Mouse (Mus musculus) leukemia stem cell, adult 10-12 weeks (primary cell): ENCODE measurements around the gene Frrs1l. TPM values are rescaled to one million over a fixed set of nuclear protein-coding genes. Genes with fewer than 3 reads are reported as not detected.

Experiments used
- polyA plus RNA-seq: library from polyadenylated mRNA; stranded (reverse); fragments of >175 nt; gene quantifications from 2 replicates; pipeline ENCODE4 v1.2.3, GENCODE M21; 2012; ENCODE audit warnings: low replicate concordance

Gene Frrs1l
- 0.02 TPM in 1 of 2 replicates, not detected in the other for polyA plus RNA-seq

GRCm38 (mm10) chr4:56990215-56990584, at the start of gene Frrs1l:
Frrs1l (minus strand) TSS chr4:56990391.

DNA sequence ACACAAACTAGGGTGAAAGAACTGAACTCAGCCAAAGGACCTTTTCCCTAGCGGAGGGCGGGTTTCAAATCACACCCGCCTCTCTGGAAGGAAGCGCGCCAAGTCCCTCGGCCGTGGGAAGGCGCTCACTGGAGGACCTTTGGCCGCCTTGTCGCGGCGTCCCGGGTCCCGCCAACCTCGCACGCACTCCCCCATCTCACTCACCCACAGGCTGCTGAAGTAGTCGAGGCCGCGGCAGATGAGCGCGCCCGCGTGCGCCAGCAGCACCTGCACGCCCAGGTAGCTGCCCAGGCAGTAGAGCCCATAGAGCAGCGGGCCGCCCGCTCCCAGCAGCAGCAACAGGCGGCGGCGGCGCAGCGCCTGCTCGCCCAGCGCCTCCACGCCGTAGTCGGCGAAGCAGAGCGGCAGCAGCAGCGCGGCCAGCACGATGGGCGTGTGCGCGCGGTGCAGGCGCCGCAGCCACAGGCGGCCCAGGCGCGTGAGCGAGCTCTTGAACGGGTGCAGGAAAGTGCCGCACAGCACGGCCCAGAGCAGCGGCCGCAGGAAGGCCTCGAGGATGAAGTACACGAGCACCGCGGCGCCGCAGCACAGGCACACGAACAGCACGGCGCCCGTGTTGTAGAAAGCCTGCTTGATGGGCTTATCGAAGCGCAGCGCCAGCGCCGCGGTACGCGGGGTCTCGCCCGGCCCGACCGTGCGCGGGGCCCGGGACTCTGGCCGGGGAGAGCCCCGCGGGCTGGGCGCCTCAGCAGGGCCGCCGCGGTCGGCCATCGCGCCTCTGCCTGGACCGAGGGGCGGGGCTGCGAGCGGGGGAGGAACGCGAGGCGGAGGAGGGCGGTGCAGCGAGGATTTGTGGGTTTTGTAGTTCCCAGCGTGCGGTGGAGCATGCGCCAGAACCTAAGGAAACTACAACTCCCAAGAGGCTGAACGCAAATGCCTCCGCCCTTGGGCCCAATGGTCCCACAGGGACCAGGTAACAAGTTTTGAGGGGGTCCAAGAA, 43.2 kb downstream of the Frrs1l start, which contains the start of gene Tmem245:
TSS of gene Tmem245 (minus strand) at position 797 of the 1,000 bp plus-strand sequence.

Other genes with a start within 250 kb of the Frrs1l start
- gene Actl7b, start 248.9 kb downstream of the Frrs1l start, polyA plus RNA-seq: 0.20 TPM in 2 replicates
- not detected in 2 replicates for gene Actl7a, start 247.0 kb downstream of the Frrs1l start, polyA plus RNA-seq
- gene Elp1, start 188.1 kb downstream of the Frrs1l start, polyA plus RNA-seq: 0.60 and 2.2 TPM in 2 replicates
- 6.5 and 6.7 TPM in 2 replicates for gene Fam206a, start 188.0 kb downstream of the Frrs1l start, polyA plus RNA-seq
- 7.8 and 9.3 TPM in 2 replicates for gene Ctnnal1, start 125.2 kb downstream of the Frrs1l start, polyA plus RNA-seq
- 1.7 and 3.1 TPM in 2 replicates for gene Tmem245, start 43.0 kb downstream of the Frrs1l start, polyA plus RNA-seq
- gene Epb41l4b, start 153.0 kb upstream of the Frrs1l start, polyA plus RNA-seq: 0.21 TPM in 1 of 2 replicates, not detected in the other